Mouse (Mus musculus) cerebellum, adult 2 months (tissue): ENCODE measurements around the gene Cldn12.

Experiments
- CTCF ChIP-seq: fragments of 200-500 bp; IDR thresholded peaks from 2 replicates; pipeline ENCODE4 v1.5.1; 2011; ENCODE audit warnings: low read depth, mild to moderate bottlenecking, control low read depth, low read length, moderate library complexity, borderline replicate concordance; ENCODE audit not compliant: insufficient read depth
- POLR2A ChIP-seq: fragments of 200-500 bp; IDR thresholded peaks from 2 replicates; pipeline ENCODE4 v1.6.1; 2011; ENCODE audit warnings: low read length, control low read depth, borderline replicate concordance; ENCODE audit not compliant: insufficient read depth

DNA sequence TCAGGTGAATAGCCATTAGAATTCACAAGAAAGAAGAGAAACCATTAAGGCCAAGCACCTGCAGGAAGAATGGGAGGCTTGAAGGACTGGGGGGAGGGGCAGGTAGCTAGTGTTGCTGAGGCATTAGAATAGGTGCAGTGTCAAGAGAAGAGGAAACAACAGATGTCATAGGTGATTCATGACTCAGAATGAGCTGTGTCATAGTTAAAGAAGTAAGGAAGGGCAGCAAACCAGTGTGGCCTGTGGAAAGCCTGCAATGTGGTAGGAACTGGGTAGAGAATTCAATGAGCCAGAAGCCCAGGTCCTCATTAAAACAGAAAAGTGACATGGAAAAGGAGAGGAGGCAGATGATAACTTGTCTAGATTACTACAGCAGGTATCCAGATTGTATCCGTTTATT, 49.5 kb downstream of the Cldn12 start:
- TF ChIP-seq CTCF (no peak), POLR2A (no peak)
